ENCODE assay signal across 18 mouse cellular contexts in genomic region chr2:29404931-29405330, GRCm38 (mm10). TPM values are rescaled to one million over a fixed set of nuclear protein-coding genes. Genes with fewer than 3 reads are reported as not detected.
DNase-seq lines count a peak whose midpoint lies in the region; ATAC-seq and TF ChIP-seq lines count a peak whose summit lies in the region.
"Had no signal": no experiment of that assay in that cellular context is flagged by ENCODE, and none has a peak within 500 bp of the region (broad histone marks: within the 10 kb centered on the region; RNA-seq: fewer than 3 reads in every experiment).

No protein-coding gene starts in this region.

- H3K4me3 ChIP-seq in kidney, adult 2 months (ENCODE audit: insufficient read depth, low read depth, low read length): no peak overlapping the region
- H3K4me3 ChIP-seq in kidney, embryonic 15.5 days (replicated peaks): no peak overlapping the region
- H3K4me3 ChIP-seq: embryonic facial prominence, embryonic 15.5 days; limb, embryonic 15.5 days had no signal

- no peaks in the 10 kb centered on the region for H3K36me3 ChIP-seq in kidney, adult 2 months (ENCODE audit: control insufficient read depth, insufficient read depth, low read length)
- no peaks in the 10 kb centered on the region for H3K36me3 ChIP-seq in kidney, embryonic 15.5 days
- H3K36me3 ChIP-seq: embryonic facial prominence, embryonic 15.5 days; limb, embryonic 15.5 days had no signal

- H3K4me2 ChIP-seq in kidney, embryonic 15.5 days: no peak overlapping the region
- H3K4me2 ChIP-seq: embryonic facial prominence, embryonic 15.5 days; limb, embryonic 15.5 days; lung, embryonic 14.5 days had no signal

- 82% methylated on average over 10 of the region's 10 CpGs for WGBS in kidney, adult 2 months
- 70% methylated on average over 10 of the region's 10 CpGs for WGBS in kidney, embryonic 15.5 days

- no peak for TF ChIP-seq POLR2A in kidney, adult 2 months (IDR thresholded peaks at IDR 0.05; ENCODE audit: low read depth, low read length)

- peak; percentile 84 for DNase-seq in heart, adult 11 months
- DNase-seq in heart, postnatal 25 days (ENCODE audit: low spot score): no peak
- peak; percentile 28 for DNase-seq in kidney, adult 2 months
- peak; percentile 22 for DNase-seq in ovary, postnatal 36 days (ENCODE audit: low spot score)
- DNase-seq in ovary, postnatal 14 days (ENCODE audit: low spot score): no peak
- DNase-seq in T-cell, adult 2 months (ENCODE audit: low spot score): no peak
- no peak for DNase-seq in natural killer cell, adult 2 months (ENCODE audit: low spot score in 2 of 2)
- DNase-seq: adrenal gland, postnatal 36 days; cerebellum, adult 9-10 months; gastrocnemius, postnatal 14 days; left cerebral cortex, postnatal 4 days; lung, embryonic 14.5 days had no signal

- no peak overlapping the region for H3K27ac ChIP-seq in kidney, adult 2 months (ENCODE audit: insufficient read depth, low read depth, low read length)
- no peak overlapping the region for H3K27ac ChIP-seq in kidney, embryonic 15.5 days
- H3K27ac ChIP-seq: embryonic facial prominence, embryonic 15.5 days; limb, embryonic 15.5 days; liver, embryonic 14.5 days had no signal

- H3K9me3 ChIP-seq in kidney, embryonic 15.5 days (replicated peaks): no peaks in the 10 kb centered on the region
- H3K9me3 ChIP-seq: embryonic facial prominence, embryonic 15.5 days; limb, embryonic 15.5 days had no signal

- no peaks in the 10 kb centered on the region for H3K27me3 ChIP-seq in kidney, adult 2 months (replicated peaks; ENCODE audit: control insufficient read depth, insufficient read depth, low read length)
- no peaks in the 10 kb centered on the region; the same call in 1 of the 2 replicates for H3K27me3 ChIP-seq in kidney, embryonic 15.5 days
- H3K27me3 ChIP-seq: embryonic facial prominence, embryonic 15.5 days; limb, embryonic 15.5 days had no signal

- intact Hi-C loops in heart, postnatal 25 days (cut with DNase I): no loop called here

- H3K4me1 ChIP-seq in kidney, adult 2 months (ENCODE audit: control insufficient read depth, insufficient read depth, low read length): peaks cover 8% of the 10 kb centered on the region
- H3K4me1 ChIP-seq in kidney, embryonic 15.5 days: peaks cover 17% of the 10 kb centered on the region
- H3K4me1 ChIP-seq: limb, embryonic 15.5 days had no signal

- H3K9ac ChIP-seq in kidney, embryonic 15.5 days: no peak overlapping the region
- H3K9ac ChIP-seq: embryonic facial prominence, embryonic 15.5 days; limb, embryonic 15.5 days; liver, embryonic 14.5 days; lung, embryonic 14.5 days had no signal

- ATAC-seq in kidney, embryonic 15.5 days (replicated peaks; ENCODE audit: low FRiP score): no peak
- ATAC-seq: CD4-positive, CD25-positive, alpha-beta regulatory T cell, adult 4 months; forebrain, embryonic 16.5 days had no signal

- TF ChIP-seq CTCF in kidney, adult 2 months (conservative IDR thresholded peaks at IDR 0.05; ENCODE audit: insufficient read depth, insufficient read length, low read depth, low read length): no peak

RNA-seq across cellular contexts. Expression of gene Med27, which starts 58.3 kb away (rescaled TPM):
- 10 to 100 TPM; 15.3 to 16.3 TPM for total RNA-seq in heart, postnatal 25 days (2021)
- polyA plus RNA-seq in kidney, adult 2 months (2012; rRNA removed): 25.9 and 31.4 TPM in 2 replicates
- 52.7 and 53.3 TPM in 2 replicates for polyA plus RNA-seq in kidney, embryonic 15.5 days (2015; fragmentation: Nextera tagmentation; extraction: Ambion mirVana)

Comparison
In these comparisons a context has a peak if more than half of its experiments do, and no peak if none do; other contexts are left out.
1. DNase-seq: peak in heart, adult 11 months (single experiment), kidney, adult 2 months (single experiment) and ovary, postnatal 36 days (single experiment); none in heart, postnatal 25 days (single experiment), ovary, postnatal 14 days (single experiment), T-cell, adult 2 months (single experiment) and natural killer cell, adult 2 months (0 of 2).